Mouse (Mus musculus) layer of hippocampus, adult 8-10 months (tissue): ENCODE measurements around the gene Nanos2. TPM values are rescaled to one million over a fixed set of nuclear protein-coding genes. Genes with fewer than 3 reads are reported as not detected.
A peak's percentile ranks its signal among the peaks of the same experiment; 100 is the strongest.

Experiments used
- DNase-seq, 2 experiments: peaks; one replicate each; pipeline ENCODE4 v3.0.0; 2022; ENCODE audit warnings: low spot score in 2 of 2
- total RNA-seq, 4 experiments: library from RNA; stranded (reverse); gene quantifications; 2 replicates each; pipeline ENCODE4 v1.2.4; 2022

The Nanos2 gene
- total RNA-seq, 4 experiments from 2014 or later = 0.60 to 1.5 (median 0.91) TPM; not detected in 1

- DNase-seq = no peak
Observed at GRCm38 (mm10) chr7:19016042-19016441, 28.8 kb downstream of the Nanos2 start.

DNA sequence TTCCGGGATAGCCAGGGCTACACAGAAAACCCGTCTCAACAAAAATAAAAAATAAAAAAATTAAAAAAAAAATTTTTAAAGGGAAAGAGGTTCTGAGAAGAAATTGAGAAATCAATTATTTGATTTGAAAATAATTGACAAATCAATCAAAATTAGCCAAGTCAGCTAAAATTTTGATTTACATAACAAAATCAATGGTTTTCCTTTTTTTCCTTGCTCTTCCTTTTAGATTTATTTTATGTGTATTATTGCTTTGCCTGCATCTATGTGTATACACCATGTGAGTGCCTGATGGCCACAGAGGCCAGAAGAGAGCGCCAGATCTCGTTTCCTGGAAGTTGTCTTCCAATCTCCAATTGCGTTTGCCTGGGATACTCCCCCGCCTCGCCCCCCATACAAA lies 30.7 kb downstream of the Nanos2 start:
- DNase-seq = no peak

GRCm38 (mm10) chr7:19021048-19021447 lies 33.8 kb downstream of the Nanos2 start:
- no peak for DNase-seq

DNA sequence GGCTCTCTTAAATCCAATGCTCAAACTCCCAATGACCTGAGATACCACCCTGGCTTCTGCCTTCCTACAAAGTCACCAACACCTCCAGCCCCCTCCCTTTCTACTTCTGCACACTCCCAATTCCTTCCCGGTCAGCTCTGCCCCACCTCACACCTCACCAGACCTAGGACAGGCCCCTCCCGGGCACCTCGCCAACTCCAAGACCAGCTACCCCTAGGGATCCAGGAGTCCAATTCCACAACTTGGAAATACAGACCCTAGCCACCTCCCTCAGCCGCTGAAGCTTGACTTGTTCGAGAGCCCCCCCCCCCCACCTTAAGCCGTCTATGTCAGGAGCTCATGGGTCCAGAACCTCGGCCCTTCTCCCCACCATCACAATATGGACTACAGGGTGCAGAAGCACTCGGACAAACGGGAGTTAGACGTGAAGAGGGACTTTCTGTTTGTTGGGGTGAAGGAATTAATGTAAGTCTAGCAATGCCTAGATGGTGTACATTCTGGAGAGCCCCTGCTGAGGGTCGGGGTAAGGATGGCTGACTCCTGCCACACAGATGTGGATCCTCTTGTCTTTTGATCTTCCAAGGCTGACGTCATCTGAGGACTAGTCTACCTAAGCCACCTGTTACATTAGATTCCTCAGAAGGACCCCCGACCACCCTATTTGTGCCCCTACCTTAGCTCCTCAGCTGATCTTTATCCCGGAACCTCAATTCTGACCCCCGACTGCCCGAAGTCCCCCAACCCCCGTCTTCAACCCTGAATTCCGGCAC lies 35.2 kb downstream of the Nanos2 start:
- no peak for DNase-seq

- no peak for DNase-seq
Observed at GRCm38 (mm10) chr7:19023357-19023814, 36.2 kb downstream of the Nanos2 start, which contains the start of gene Foxa3. Gene Foxa3, minus strand, starts transcription at chr7:19023538.

- DNase-seq = peak; percentile 91 to 94
Observed at GRCm38 (mm10) chr7:19024096-19024506, 36.9 kb downstream of the Nanos2 start, which contains the start of gene Sympk. Gene Sympk, plus strand, starts transcription at chr7:19024377.

- DNase-seq = no peak
Observed at GRCm38 (mm10) chr7:19024581-19025255, 37.5 kb downstream of the Nanos2 start.

DNA sequence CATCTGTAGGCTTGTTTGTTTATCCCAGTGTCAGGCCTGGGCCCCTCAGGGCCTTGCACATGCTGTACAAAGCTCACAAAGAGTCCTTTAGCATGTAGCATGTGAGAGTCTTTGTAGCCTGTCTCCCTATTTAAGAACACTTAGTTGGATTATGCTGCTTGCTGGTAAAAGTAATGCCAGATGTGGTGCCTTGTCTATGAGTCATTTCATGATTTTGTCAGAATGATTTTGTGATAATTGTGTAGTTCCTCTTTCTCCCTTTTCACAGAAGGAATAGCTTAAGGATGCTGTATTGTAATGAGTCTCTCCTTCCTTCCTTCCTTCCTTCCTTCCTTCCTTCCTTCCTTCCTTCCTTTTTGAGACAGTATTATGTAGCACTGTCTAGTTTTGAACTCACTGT lies 40.9 kb downstream of the Nanos2 start:
- no peak for DNase-seq

DNA sequence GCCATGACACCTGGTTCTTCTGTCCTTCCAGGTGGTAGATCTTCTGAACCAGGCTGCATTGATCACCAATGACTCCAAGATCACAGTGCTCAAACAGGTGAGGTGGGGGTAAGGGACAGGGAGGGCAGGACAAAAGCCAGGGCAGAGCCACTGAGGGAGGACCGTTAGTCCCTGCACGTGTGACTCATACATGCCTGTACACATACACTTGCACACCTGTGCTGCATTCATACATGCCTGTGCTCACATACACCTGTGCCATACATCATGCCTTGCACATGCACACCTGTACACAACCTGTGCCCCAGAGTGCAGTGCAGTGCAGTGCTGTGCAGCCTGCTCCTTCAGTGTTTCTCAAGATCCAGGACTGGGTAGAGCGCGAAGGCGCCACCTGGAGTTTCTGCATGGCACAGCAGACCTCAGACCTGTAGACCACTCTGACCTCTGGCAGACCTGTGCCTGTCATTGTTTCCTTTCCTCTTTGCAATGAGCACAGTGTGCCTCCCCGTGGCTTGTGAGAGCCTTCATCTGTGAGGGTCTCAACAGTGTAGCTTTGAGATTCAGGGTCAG lies 42.0 kb downstream of the Nanos2 start:
- DNase-seq = no peak

DNA sequence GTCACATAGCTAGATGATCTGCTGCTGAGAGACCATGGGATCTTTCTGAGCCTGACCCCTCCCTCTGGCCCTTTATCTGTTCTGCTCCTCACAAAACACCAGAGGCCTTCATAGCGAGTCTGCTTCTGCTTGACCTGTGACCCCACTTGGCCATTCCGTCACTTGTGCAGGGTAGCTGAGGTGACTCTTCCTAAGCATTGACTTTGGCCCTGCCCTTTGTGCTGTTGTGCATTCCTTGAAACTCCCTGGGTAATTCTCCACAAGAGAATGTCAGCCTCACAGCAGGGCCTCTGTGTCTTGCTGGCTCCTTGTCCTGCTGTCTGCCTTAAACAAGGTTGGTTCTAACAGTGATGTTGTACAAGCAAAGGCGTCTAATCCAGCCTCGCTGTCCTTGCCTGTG lies 44.4 kb downstream of the Nanos2 start:
- DNase-seq = no peak

Other genes starting within 250 kb of the Nanos2 start
- gene Psg19, start 188.9 kb upstream of the Nanos2 start, total RNA-seq = not detected
- gene Psg17, start 165.8 kb upstream of the Nanos2 start, total RNA-seq = under 1 TPM in 1 of 4 experiments, not detected in 3; 0.14 TPM
- gene Mill2, start 147.4 kb upstream of the Nanos2 start, total RNA-seq = 1 to 10 TPM; 1.9 to 2.6 (median 2.2) TPM
- gene Pglyrp1, start 116.1 kb upstream of the Nanos2 start, total RNA-seq = 10 to 100 TPM; 11.2 to 15.5 (median 13.4) TPM
- 10 to 100 TPM in 2 of 4 experiments, 1 to 10 TPM in 2; 9.4 to 14.3 (median 11.4) TPM for gene Ccdc61, start 77.0 kb upstream of the Nanos2 start, total RNA-seq
- 10 to 100 TPM; 71.3 to 76.7 (median 74.6) TPM for gene Nova2, start 61.5 kb upstream of the Nanos2 start, total RNA-seq
- 10 to 100 TPM; 42.4 to 49.6 (median 45.8) TPM for gene Mypop, start 3.8 kb downstream of the Nanos2 start, total RNA-seq
- 10 to 100 TPM; 47.6 to 49.2 (median 47.9) TPM for gene Irf2bp1, start 16.6 kb downstream of the Nanos2 start, total RNA-seq
- not detected for gene Foxa3, start 36.1 kb downstream of the Nanos2 start, total RNA-seq
- gene Sympk, start 37.0 kb downstream of the Nanos2 start, total RNA-seq = 100 to 1,000 TPM; 100 to 113 (median 109) TPM
- under 1 TPM in 2 of 4 experiments, not detected in 2; 0.41 to 0.61 TPM for gene Rsph6a, start 67.3 kb downstream of the Nanos2 start, total RNA-seq
- 100 to 1,000 TPM; 136 to 144 (median 141) TPM for gene Dmwd, start 88.8 kb downstream of the Nanos2 start, total RNA-seq
- gene Dmpk, start 96.4 kb downstream of the Nanos2 start, total RNA-seq = 10 to 100 TPM; 35.6 to 55.8 (median 45.3) TPM
- gene Six5, start 107.2 kb downstream of the Nanos2 start, total RNA-seq = 1 to 10 TPM; 2.0 to 3.7 (median 3.6) TPM
- under 1 TPM; 0.18 to 0.57 (median 0.31) TPM for gene Gm4969, start 131.0 kb downstream of the Nanos2 start, total RNA-seq
- 10 to 100 TPM; 13.3 to 15.1 (median 14.4) TPM for gene Fbxo46, start 132.5 kb downstream of the Nanos2 start, total RNA-seq
- 10 to 100 TPM; 18.6 to 20.9 (median 20.4) TPM for gene Qpctl, start 161.9 kb downstream of the Nanos2 start, total RNA-seq
- gene Snrpd2, start 162.3 kb downstream of the Nanos2 start, total RNA-seq = 10 to 100 TPM; 75.6 to 82.3 (median 78.2) TPM
- gene Gipr, start 178.7 kb downstream of the Nanos2 start, total RNA-seq = 1 to 10 TPM; 1.0 to 1.5 (median 1.2) TPM
- 100 to 1,000 TPM; 156 to 198 (median 171) TPM for gene Eml2, start 189.0 kb downstream of the Nanos2 start, total RNA-seq
- gene Gpr4, start 225.1 kb downstream of the Nanos2 start, total RNA-seq = 1 to 10 TPM; 1.3 to 2.7 (median 1.8) TPM
- gene Opa3, start 240.9 kb downstream of the Nanos2 start, total RNA-seq = 10 to 100 TPM; 33.8 to 45.7 (median 40.7) TPM